Mouse (Mus musculus) lung, postnatal 4 days (tissue): ENCODE data around the gene Prr7.
A peak's percentile ranks its signal among the peaks of the same experiment; 100 is the strongest.
"Not testable (repeated sequence)": the region's sequence is repeated elsewhere in the genome, so short reads cannot be mapped to it uniquely, and the experiment has no call there.

Source experiments
- DNase-seq, 2 experiments: peaks; one replicate each; pipeline ENCODE4 v3.0.0; 2021

Gene Prr7

DNA sequence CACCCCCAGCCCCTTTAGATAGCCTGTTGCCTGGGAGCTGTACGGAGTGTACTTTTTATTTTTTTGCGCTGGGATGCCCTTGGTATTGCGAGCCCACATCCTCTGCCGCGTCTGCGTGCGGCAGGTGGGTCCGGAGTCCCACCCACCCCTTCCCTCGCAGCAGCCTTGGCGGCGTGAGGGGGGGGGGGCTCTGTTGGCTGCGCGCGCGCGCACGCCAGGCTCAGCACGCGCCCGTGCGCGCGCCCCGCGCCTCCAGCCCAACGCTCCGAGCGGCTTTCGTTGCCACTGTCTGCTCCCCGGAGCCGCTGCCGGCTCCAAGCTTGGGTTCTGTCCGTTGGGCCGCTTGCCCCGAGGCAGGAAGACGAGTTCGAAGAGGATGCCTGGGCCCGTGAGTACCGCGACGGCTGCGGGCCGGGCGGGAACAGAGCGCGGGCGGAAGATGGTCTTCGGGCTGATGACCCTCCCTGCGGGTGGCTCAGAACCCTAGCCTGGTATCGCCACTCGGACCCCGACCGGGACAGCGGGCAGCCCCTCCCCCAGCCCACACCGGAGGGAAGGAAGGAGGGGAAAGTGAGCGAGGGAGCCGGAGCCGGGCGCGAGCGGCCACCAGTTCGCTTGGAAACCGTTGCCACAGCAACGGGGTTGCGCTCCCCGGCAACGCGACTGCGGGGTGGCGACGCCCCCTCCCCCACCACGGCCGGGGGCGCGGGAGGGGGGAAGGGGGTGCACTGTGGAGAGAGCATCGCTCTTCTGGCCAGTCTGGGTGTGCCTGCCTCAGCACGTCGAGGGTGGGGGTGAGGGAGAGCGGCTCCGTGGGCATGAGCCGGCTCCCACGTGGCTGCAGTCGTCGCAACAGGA, at the start of gene Prr7:
TSS of gene Prr7 (plus strand) at position 241 of the 858 bp plus-strand sequence.
- DNase-seq: peak; percentile 57 to 65

DNA sequence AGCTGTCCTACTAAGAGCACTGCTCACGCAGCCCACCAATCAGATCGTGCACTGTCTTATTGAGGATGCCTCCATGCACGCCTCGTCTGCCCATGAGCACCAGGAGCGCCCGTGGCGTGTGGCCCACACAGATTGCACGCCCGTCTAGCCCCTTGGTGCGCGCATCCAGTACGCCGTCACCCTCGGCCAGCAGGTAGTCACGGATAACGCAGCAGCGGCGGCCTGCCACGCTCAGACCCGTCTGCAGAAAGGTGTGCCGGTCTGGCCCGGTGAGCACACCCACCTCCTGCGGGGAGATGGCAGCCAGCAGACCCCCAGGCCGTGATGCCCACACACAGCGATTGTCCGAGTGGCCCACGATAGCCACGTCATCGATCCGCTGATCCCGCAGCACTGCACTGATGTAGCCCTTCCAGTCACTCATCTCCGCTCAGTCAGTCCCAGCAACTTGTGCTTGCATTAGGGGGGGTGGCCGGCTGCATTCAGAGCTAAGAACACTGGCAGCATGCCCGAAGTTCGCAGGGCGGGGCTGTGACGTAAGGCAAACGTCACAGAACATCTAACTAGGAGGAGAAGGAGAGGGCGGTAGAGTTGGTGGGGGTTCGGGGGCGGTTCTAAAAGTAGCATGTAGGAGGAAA, 49.2 kb upstream of the Prr7 start, which contains the start of gene Pfn3:
TSS of gene Pfn3 (minus strand) at position 490 of the 638 bp plus-strand sequence.
- DNase-seq: peak; percentile 71 to 75

DNA sequence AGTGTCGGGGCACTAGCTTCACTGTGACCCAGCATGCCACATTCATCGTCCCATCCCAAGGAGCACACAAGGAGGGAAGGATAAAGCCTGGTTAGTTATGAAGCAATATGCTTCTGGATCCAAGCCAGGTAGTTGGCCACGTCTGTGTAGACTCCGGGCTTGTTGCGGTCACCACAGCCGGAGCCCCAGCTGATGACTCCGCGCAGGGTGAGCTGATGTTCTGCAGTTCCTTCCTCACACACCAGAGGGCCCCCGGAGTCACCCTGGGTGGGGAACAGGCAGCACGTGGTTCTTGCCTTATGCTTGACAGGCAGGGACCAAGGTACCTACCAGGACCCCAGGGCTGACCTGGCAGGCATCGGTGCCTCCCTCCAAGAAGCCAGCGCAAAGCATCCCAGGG, 46.1 kb upstream of the Prr7 start:
- DNase-seq: peak; percentile 88 to 92

DNA sequence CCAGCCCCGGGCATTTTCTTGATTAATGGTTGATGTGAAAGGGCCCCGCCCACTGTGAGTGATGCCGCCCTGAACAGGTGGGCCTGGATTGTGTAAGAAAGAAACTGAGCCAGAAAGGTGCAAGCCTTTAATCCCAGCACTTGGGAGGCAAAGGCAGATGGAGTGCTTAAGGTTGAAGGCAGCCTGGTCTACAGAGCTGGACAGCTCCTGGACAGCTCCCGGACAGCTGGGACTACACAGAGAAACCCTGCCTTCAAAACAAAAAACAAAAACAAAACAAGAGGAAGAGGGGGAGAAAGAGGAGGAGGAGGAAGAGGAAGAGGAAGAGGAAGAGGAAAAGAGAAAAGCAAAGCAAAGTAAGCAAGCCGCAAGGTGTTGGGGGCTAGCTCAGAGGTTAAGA, 44.9 kb upstream of the Prr7 start:
- DNase-seq: no peak

DNA sequence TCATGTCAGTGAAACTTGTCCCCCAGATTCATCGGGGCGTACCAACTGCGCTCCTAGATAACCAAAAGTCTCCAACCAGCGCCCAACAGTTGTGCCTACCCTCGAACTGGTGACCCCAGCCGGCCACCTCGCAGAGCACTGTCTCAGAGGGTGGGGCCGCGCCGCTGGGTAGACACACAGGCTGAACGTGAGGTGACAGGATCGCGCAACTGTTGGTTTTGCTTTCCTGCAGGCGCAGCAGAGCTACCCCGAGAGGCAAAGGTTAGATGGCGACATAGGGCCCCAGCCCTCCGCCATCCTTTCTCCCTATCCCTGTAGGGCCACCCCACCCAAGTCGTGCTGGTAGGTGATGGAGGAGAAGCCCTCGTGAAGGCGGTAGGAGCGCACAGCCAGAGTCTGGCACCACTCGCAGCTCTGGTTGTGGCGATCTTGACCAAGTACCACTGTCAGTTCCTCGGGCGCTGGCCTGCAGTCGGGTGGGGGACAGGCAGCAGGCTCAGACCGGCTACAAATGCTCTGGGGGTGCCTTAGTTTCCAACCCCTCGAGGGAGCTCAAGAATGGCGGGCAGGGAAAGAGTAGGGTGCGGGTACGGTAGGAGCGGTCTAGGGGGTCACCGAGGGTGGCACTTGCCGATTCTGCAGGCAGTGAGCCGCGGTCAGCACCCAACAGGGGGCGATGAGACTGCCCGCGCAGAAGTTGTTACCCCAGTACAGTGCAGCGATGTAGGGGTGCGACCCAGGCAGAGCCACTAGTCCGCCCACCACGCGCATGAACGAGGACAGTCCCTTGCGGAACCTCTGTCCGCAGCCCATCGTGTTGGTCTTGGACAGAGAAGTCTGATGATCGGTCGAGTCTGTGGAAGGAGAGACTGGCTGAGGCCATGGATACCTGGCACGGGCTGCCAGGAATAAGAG, 43.8 kb upstream of the Prr7 start:
- DNase-seq: peak in 1 of 2 experiments; percentile 38

DNA sequence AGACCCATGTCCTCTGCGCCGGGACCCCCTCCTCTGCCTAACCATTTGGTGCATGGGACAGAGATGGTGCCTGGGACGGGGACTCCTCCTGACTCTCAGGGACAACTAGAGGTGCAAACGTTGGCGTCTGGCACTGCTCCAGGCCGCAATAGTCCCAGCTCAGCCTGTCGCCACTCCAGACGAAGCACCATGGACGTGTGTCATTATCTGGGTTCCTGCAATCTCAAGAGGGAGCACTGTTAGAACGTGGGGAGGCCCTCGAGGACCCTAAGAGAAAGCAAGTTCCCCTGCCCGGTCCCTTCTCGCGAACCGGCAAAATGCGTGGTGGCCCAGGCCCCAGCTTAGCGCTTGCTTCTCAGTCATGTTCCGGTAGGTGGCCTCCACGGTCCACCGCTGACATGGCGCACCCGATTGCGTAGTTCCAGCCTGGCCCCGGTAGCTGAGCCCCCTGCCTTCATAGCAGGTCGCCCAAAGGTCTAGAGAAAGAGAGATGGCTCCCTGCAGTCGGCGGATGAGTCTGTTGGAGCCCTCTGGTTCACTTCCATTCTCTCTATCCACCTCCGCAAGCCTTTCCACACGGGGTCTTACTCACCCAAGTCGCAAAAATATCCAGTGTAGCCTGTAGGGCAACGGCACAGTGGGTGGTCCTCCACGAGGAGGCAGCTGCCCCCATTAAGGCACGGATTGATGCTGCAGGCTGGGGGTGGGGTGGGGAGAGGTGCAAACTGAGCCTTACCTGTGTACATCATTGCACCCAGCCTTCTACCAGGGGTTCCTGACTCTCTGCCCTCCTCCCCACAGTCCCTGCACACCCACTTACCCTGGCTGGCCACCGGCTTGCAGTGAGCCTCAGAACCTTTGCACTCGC, 42.9 kb upstream of the Prr7 start:
- DNase-seq: peak; percentile 78 to 84

DNA sequence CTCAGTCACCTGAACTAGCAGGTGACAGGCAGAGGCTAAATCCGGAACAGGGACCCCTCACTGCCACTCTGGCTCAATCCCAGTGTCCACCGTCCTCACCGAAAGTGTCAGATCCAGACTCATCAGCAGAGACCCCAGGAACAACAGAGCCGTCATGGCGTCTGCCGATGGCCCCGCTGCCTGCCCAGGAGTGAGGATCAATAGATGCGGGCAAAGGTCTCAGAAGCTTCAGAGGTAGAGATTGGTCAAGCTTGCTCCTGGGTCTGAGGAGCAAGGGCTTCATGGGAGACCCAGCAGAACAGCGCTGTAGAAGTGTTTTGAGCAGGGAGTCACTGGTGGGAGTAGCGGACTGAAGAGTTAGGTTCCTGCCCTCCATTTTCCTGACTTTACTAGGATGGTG, 37.5 kb upstream of the Prr7 start, which contains the start of gene F12:
TSS of gene F12 (minus strand) at position 181 of the 400 bp plus-strand sequence.
- DNase-seq: no peak

DNA sequence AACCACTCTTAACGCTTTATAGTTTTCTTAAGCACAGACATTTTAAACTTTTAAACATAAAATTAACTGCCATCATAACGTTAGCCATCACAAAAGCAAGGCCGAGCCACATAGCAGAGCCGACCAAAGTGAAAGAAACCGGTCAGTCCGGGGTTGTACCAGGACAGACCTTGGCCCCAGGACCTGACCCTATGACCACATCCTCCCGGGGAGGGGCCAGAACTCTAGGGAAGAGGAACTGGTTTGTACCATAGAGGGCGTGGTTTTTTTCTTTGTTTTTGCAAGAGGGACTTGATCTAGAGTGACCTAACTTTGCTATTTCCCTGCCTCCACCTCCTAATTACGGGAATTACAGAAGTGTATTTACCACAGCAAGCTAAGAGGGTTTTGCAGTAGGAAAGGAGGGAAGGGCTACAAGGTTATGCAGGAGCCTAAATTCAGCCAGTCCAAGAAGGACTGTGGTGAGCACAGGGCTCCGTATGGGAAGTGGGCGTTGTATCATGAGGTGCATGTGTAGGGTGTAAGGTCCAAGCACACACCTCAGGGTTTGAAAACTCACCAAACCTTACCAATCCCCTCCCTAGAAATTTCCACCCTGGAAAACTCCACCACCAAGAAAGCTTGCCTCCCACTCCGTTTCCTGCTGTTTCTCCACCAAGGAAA, 34.7 kb upstream of the Prr7 start:
- DNase-seq: peak; percentile 72 to 77

DNA sequence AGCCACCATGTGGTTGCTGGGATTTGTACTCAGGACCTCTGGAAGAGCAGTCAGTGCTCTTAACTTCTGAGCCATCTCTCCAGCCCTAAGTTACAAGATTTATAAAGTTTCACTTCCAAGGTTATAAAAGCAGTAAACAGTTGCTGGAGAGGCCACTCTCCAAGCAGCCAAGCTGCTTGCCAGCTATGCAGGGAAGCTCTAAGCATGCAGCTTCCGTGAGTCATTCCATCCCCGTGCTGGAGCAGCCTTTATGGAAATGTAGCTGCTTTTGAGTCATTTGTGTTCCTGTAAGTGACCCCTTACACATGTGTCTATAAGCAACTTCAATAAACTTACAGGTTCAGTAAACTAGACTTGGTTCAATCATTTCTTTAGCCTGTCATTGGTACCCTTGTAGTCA, 33.5 kb upstream of the Prr7 start:
- no peak for DNase-seq

DNA sequence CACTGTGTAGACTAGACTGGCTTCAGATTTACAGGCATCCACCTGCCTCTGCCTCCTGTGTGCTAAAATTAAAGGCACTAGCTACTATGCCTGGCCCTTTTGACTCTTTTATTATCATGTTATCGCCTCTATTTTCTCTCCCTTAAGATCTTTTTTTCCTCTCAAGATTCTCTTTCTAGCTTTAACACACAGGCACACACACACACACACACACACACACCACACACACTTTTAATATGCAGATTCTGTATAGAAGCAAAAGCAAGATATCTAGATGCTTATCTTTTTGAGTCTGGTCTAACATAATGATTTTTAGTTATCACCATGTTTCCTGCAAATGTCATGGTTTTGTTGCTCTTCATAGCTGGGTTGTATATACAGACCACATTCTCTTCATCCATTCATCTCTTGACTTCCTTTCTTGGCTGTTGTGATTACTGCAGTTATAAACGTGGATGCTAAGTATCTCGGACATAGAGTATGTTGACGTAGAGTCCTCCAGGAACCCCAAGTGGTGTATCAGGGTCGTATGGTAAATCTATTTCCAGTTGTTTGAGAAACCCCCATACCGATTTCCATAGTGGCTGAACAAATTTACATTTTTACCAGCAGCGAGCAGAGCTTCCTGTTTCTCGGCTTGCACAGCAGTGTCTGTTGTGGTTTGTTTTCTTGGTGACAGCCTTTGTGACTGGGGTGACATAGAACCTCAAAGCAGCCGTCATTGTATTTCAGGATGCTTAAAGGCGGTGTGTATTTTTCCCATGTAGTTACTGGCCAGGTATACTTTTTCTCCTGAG, 32.0 kb upstream of the Prr7 start:
- no peak for DNase-seq

DNA sequence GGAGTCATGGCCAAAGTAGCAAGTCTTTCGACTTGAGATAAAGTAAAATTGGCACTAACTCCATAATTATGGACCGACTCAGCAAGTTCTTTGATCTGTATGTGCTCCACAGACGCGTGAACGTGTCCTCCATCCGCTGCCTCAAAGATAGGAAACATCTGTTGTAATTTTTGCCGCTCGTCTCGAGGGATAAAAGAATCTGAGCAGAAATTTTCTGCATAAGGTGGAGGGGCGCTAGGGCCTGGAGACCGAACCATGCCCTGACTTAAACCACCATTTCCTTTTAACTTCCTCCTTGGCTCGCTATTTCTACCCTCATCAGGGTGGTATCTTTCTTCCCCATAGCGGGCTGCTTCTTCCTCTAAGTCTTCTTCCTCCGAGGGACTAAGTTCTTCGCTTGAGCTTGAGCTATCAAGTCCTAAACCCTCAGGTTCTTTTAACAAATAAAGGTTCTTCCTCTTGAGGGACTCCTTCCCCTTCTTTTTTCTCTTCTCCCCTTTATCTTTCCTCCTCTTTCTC, 26.9 kb upstream of the Prr7 start:
- not testable (repeated sequence) for DNase-seq

DNA sequence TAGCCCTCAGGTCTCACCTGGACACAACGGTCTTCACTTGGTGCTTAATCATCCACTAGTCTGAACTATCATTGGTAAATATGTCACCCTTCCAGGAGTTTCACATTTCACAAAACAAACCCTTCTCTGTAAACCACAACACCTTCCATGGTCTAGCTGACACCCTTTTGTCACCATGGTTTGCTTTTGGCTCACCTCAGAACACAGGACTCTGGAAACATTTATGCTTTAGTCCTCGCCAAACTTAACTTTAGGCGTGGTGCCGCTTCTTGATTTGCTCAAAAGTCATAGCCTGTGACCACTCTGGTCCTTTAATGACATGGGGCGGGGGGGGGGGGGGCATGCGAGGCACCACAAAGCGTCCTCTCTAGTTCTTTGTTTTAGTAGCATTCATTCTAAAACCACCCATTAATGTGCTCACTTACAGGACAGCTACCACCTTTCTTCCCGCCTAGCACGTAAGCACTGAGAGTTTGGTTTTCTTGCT, 20.2 kb upstream of the Prr7 start:
- no peak for DNase-seq

DNA sequence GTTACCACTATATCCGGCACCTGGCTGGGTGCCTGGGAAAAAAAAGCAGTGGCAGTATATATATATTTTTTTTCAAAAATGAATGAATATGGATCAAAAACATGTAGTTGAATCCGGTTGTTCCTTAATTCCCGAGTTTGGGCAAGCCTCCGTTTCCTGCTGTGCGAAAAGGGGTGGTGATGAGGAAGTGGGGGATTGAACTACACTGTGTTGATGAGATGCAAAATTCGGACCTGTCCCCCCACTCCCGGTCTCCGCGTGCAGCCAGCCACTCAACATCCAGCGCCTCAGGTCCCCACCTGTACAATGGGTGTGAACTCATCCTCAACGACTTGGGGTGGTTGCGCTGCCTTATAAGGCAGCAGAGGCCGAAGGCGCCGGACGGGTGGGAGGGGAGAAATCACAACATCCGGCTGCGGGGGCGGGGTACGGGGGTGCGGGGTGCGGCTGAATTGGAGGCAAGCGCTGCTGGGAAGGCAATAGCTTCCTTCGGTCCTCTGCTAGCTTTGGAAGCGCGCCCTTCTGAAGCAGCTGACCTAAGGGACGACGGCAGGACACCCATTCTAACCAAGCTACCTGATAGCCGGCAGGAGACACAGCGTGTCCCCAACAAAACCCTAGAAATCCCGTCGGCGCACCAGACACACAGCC, 19.7 kb upstream of the Prr7 start:
- DNase-seq: no peak

DNA sequence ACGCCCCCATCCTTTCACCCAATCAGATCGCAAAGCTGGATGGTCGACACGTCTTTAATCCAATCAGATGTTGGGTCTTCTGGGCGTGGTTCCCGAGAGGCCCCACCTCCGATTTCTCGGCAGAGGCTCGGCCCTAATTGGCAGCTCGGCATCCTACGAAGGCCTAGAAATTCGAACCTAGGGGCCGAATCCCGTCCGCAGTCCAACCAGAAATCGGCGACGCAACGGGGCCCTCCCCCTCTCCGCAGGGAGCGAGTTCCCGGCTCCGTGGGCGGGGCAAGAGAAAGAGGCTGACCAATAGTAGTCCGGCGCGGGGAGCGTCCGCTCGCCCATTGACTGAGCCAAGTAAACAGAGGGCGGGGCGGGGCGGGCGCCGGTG, 19.1 kb upstream of the Prr7 start, which contains the start of gene Grk6:
TSS of gene Grk6 (plus strand) at position 136 of the 379 bp plus-strand sequence.
- peak; percentile 99 to 100 for DNase-seq

DNA sequence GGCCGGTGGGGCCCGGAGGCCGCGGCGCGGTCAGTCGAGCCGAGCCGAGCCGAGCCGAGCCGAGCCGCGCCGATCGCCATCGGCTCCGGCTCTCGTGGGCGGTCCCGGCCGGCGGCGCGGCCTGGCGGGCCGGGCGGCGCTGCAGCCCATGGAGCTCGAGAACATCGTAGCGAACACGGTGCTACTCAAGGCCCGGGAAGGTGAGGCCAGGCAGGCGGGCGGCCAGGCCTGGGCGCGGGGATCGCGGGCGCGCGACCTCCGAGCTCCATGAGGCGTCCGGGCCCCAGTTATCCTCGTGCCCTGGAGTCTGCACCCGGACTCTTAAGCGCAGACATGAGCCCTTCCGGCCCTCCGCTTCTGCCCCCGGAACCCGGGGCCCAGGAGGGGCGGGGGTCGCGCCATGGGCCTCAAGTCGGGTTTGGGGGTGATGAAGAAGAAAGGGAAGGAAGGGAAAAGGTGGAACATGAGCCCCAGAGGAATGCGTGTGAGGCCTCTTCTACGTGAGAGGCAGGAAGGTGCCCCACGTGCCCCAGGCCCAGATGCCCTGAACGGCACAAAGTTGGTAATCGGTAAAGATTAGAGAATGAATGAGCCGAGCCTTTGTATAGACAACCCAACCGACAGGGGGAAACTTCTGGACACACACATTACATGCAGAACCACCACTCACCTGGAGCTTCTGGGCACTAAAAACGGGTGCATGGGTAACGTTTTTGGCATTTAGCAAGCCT, 18.5 kb upstream of the Prr7 start:
- DNase-seq: no peak

DNA sequence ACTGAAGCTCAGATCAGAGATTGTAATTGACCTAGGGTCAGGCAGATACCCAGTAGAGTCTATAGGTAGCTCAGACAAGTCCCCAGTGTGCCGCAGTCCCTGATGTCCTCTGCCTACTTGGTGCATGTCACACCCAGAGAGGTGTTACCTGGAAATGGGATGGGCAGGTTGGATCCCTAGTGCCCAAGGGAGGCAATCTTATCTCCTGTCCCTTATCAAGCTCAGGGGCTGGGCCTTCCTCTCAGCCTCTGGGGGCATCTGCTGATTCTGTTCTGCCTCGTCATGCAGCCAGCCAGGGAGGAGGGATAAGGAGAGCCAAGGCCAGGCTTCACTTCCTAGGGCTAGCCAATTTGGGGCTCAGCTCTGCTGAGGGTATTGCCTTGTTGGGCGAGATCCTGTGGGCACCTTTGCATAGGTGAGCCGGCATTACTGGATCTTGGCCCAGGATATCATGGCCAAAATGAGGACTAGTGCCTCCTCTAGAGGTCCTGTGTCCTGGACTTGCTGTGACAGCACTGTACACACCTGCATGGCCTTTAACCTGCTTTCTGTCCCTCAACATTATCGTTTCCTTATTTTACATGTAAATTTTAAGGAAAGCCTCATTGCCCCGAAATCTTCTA, 17.5 kb upstream of the Prr7 start:
- no peak for DNase-seq

DNA sequence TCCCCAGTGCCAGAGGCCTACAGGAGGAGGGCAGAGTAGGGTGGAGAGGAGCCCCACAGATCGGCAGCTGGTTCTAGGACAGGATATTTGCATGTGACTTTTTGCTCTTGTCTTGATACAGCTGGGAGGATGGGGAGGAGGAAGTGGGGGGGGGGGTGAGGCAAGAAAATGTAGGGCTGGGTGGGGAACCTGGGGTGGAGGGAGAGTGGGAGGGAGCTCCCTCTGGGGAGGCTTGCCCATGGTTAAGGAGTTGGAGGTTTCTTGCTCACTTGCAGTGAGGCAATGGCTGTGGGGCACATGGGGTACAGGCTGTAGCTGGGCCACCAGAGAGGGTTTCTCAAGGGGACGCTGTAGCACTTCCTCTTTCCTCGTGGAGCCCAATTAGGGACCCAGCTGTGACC, 16.5 kb upstream of the Prr7 start:
- peak; percentile 71 to 74 for DNase-seq

DNA sequence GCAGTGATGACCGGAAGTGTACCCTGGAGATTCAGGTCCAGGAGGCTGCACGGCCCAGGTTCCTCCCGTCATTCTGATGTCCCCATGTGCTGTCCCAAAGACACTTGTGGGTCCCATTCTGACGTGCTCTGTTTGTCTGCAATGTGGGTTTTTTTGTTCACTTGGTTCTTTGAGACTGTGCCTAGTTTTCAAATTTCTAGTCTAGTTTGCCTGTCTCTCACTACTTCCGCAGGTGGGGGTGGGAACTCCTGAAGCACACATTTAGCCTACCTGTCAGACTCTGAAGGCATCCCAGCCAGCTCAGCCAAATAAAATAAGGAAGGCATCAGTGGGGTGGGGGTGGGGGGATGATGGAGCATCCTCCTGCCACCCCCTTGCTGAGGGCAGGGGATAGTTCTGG, 15.9 kb upstream of the Prr7 start:
- no peak for DNase-seq
